Mouse (Mus musculus) ZHBTc4 (cell line): ENCODE data around the gene Myo19.
A peak's percentile ranks its signal among the peaks of the same experiment; 100 is the strongest.

Source experiments
- DNase-seq: peaks from one replicate; pipeline ENCODE4 v3.0.0-alpha.2; 2011; ENCODE audit warnings: low read depth, low spot score

Myo19 gene

DNA sequence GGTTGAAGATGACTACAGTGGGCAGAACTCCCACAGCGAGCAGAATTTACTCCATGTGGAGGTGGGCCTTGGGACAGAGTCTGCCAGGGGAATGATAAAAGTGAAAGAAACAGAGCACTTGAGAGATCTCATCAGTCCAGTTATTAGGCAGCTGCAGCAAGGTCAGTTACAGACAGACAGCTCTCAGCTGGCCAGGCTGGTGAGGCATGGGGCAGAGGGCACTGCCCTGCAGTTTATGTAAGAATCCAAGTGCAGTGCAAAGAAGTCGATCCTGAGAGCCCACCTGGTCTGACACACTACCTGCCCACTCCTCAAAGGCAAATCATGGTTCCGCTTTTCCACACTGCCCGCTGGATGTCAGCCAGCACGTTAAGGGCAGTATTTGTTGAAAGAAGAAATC, 6.3 kb downstream of the Myo19 start:
- DNase-seq: no peak

- no peak for DNase-seq
These were observed 7.0 kb downstream of the Myo19 start for GRCm38 (mm10) chr11:84886767-84887511.

DNA sequence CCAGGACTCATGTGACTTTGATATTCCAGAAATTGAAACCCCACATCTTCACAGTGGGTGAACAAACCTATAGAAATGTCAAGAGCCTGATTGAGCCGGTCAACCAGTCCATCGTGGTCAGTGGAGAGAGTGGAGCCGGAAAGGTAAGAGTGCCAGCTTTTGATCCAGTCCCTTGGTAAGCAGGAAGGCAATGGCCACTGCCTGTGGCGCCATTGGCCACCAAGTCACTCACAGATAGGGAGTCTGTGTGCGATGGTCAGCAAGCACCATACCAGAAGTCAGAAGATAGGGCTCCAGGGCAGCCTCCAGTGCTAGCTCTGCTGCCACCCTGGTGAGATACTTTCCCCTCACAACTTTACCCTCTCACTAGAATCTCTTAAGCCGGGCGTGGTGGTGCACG, 8.1 kb downstream of the Myo19 start:
- no peak for DNase-seq

- no peak for DNase-seq
These were observed 9.5 kb downstream of the Myo19 start for GRCm38 (mm10) chr11:84889492-84889891.

DNA sequence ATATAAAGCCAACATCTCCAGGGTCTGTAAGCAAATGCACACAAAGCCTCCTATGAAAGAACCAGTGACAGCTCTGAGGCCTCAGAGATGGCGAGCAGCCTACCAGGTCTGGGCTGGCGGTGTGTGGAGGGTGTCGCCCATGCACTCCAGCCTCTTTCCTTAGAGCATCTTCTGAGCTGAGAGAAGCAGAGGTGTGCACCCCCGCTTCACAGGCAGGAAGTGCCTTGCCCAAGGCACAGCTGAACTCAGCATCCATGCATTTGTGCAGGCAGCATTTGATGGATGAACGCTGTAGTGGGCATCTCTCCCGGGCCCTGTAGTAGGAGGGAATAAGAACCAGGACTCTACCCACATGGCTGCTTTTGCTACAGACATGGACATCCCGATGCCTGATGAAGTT, 11.8 kb downstream of the Myo19 start:
- DNase-seq: no peak

DNA sequence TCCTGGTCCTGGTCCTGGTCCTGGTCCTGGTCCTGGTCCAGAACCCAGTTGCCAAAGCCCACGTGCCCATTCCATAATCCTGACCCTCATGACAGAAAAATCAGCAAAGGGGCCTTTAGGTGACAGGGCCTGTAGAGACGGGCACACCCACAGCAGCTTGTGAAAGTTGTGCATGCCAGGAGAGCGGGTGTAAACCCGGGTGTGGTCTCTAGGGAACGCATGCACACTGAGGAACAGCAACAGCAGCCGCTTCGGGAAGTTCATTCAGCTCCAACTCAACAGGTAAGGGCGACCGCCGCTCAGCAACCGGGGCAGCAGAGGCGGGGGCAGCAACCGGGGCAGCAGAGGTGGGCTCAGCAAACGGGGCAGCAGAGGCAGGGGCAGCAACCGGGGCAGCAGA, 13.2 kb downstream of the Myo19 start:
- DNase-seq: no peak

- DNase-seq: no peak
These were observed 24.7 kb downstream of the Myo19 start for GRCm38 (mm10) chr11:84904597-84905144.

- DNase-seq: no peak
These were observed 27.1 kb downstream of the Myo19 start for GRCm38 (mm10) chr11:84907081-84907480.

DNA sequence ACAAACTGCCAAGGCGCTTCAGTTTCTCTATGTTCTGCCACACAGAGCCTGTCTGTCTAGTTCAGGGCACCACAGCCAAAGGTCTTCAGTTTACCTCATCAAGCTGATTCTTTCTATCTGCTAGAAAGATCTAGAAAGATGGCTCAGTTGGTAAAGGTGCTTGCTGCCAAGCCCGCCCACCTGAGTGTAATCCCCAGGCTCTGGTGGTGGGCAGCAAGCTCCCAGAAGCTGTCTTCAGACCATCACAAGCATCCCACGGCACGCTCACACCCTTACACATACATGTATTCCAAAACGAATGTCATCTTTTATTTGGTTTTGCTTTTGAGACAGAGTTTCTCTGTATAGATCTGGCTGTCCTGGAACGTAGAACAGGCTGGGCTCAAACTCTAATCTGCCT, 28.5 kb downstream of the Myo19 start:
- no peak for DNase-seq

DNA sequence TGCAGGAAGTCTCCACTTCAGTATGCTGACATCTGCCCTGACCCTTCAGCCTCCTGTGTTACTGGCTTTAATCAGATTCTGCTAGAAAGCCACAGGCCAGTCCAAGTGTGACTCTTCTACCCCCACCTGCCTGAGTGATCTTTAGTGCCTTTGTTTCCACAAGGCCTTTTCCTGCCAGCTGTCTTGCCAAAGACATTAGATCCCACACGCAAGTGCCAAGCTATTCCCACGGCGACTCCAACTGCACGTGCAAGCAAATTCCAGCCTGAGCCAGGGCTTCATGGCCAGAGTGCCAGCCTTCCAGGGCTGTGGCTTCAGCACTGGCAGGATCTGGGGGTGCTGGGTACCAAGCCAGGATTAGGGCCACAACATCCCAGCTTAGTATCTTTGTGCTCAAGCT, 30.5 kb downstream of the Myo19 start:
- no peak for DNase-seq

- DNase-seq: peak; percentile 75
These were observed 34.7 kb downstream of the Myo19 start for GRCm38 (mm10) chr11:84914673-84915072.

DNA sequence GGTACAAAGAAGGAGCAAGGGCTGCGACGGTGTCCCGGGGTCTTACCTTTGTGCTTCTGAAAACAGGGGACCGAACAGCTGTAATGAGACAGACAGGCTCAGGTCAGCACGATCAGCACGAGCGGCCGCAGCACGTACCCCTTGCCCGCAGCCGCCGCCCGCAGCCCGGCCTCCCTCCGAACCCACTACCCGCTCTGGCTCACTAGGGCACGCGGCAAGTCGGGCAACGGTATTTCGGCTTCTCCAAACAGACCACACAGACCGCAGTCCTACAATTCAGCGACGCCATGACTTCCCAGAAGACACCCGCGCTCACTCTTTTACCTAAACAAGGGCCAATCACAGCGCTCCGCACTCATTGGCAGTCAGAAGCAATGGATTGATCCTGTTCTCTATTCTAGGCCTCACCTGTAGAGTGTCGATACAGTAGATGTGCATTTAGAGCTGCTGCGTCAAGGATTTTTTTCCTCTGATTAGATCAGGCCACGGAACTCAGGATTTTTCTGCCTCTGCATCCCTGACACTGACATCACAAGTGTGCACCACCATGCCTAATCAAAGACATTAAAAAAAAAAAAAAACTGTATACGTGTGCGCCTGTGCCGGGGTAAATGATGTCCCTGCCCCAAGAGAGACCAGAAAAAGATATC, 36.2 kb downstream of the Myo19 start, which contains the start of gene Znhit3:
Gene Znhit3, minus strand, starts transcription at position 314 of the 650 bp plus-strand sequence.
- peak; percentile 92 for DNase-seq

DNA sequence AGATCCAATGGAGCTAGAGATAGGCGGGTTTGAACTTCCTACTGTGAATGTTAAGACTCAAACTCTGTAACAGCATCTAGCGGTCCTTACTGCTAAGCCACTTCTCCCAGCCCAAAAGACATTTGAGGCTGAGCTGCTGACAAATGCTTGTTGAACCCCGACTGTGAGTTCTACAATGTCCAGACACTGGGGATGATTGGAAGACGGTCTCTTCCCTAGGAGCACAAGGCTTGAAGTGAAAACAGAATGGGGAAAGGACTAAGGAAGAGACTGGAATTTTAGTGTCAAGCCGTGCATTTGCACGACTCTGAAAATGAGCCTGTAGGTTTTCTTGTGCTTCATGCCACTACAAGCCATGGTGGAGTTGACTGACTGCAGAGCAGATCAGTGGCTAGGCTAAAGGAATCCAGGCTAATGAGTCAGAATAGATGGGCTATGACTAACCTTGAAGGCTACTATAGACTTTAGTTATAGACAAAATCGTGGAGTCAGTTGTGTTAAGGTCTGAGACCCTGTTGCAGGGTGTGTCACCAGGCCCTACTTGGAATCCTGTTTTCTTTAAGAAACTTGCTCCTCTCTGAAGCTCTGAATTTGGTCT, 36.9 kb downstream of the Myo19 start:
- DNase-seq: no peak

DNA sequence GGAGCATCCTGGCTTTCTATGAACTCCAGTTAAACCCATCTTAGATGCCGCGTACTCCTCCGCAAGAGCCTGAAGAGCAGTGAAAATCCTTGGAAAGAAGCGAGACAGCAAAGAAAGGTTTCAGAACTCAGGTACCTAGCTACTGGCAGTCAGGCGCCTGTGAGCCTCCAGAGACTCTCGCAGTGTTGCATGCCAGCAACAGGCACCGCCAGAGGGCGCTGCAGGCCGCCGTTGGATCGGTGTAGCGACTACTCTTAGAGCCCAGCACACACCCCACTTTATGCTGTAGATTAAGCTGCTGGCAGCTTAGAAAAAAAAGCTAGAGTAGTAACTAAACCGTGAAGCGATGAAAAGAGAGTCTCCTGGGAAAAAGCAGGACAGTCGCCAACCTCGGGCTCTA, 38.5 kb downstream of the Myo19 start:
- DNase-seq: peak; percentile 93

DNA sequence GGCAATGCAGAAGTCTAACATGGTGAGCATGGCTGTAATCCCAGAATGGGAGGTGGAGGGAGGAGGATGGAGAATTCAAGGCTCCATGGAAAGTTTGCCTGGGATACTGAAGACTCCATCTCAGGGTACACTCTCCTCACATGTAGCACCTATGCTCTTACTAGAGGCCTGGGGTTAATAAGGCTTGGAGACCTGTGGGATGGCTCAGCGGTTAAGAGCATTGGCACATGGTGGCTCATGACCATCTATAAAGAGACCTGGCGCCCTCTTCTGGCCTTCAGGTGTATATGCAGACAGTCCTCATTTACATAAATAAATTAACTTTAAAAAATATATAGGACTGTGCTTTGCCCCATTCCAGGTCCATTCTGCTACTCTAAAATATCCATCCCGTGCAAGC, 39.3 kb downstream of the Myo19 start:
- DNase-seq: peak; percentile 78

DNA sequence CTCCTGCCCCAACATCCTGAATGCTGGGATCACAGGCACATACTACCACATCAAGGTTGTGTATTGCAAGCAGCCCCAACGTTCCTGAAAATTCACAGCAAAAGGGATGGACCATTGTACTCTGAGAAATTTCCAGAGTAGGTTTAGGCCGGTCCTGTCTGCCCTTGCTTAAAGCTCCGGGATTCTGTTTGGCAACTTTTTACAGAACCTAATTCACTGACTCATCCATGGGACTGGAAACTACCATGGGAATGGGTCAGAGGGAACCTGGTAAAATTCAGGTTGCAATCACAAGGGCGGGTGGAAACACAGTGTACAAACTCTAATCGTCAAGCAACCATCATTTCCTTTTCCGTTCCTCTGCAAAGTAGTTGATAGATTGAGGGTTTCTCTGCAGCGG, 40.0 kb downstream of the Myo19 start:
- DNase-seq: no peak

DNA sequence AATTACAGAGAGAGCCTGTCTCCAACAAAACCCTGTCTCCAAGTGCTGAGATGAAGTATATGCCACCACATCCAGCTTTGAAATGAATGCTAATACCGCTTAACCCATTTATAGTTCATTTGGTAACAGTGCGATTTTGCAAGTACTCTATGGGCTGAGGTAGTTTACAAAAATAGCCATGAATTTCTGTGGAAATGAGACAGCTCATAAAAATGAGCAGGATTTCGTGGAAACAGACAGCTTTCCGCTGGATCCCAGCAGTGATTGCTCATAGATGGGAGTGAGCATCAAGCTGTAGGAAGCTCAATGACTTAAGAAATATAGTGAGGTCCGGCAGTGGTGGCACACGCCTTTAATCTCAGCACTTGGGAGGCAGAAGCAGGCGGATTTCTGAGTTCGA, 41.0 kb downstream of the Myo19 start:
- no peak for DNase-seq

DNA sequence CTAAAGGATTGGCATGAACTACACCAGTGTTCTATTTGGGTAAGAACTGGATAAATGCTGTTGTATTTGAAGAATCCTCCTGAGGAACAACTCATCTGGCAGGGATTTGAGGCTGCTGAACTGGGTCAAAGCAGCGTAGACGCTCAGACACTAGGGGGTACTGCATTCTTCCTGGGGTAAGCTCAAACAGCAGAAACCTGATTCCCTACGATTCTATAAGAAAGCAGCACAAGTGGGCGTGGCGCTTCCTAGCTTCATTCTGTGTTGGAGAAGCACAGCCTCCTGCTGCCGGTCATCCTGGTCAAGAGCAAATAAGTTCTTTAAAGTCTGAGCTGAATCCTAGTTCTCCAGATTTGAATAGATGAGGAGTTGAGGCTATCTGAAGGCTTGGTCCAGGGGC, 52.3 kb downstream of the Myo19 start:
- DNase-seq: no peak

- no peak for DNase-seq
These were observed 59.6 kb downstream of the Myo19 start for GRCm38 (mm10) chr11:84939508-84940053.

DNA sequence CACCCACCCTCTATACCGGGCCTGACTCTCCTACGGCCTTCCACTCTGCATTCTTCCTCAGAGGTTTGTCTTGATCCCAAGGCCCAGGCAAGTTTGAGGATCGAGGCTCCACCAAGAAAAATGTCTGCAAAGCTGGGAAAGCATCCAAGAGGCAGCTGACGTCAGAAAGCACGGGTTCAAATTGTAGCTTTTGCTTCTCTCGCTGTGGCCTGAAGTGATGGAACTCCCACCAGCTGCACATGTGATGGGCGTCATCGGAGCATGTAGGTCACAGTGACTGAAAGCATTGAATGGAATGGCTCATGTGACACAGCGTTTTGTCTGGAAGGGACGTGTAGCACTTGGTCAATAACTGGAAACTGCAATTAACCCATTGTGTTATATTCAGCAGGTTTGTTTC, 60.2 kb downstream of the Myo19 start:
- DNase-seq: no peak

DNA sequence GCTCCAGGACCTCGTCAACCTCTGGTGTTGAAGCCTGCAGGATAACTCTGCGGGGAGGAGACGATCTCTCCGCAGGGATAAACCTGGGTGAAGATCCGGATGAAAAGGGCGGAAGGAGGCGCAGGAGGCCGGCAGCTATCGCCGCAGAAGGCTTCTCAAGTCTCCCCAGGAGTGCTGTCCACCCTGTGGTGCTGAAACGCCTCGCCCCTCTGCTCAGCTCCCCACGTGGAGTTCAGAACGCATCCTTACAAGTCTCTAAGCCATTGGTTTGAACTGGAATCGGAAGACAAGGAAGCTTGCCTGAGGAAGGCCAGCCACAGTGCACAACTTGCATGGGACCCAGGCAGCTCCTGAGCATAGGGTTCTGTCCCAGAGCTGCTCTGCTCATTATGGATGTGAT, 64.0 kb downstream of the Myo19 start:
- peak; percentile 88 for DNase-seq

DNA sequence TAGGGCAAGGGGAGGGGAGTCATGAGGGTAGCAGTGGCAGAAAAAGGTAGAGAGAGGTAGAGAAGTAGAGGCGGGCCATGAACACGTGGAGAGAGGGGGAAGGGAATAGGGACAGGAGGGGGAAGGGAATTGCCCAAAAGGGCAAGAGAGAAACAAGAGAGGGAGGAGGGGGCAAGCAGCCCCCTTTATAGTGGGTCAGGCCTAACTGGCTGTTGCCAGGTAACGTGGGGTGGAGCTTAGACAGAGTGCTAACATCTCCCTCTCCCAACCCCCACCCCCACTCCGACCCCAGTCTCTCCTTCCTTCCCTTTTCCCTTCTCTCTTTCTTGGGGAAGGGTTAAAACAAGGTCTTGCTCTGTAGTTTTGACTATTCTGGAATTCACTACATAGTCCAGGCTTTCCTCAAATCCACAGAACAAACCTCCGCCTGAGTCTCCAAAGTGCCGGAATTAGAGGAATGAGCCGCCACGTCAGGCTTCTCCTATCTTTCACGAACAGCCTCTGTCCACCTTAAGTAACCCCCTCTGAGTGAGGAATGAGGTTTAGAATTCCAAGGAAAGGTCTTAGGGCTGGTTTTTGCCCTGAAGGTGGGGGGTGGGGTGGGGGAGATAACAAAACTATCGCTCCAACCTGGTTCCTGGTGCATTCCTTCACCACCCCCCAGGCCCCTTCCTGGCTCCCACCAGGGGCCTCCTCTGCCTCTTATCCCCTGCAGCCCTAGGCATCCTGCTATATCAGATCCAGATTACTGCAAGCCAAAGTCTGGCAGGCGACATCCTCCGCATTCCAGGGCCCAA, 64.9 kb downstream of the Myo19 start:
- no peak for DNase-seq
